Mouse (Mus musculus): ENCODE results near the gene Vhl.
A peak's percentile ranks its signal among the peaks of the same experiment; 100 is the strongest.

The Vhl gene

DNA sequence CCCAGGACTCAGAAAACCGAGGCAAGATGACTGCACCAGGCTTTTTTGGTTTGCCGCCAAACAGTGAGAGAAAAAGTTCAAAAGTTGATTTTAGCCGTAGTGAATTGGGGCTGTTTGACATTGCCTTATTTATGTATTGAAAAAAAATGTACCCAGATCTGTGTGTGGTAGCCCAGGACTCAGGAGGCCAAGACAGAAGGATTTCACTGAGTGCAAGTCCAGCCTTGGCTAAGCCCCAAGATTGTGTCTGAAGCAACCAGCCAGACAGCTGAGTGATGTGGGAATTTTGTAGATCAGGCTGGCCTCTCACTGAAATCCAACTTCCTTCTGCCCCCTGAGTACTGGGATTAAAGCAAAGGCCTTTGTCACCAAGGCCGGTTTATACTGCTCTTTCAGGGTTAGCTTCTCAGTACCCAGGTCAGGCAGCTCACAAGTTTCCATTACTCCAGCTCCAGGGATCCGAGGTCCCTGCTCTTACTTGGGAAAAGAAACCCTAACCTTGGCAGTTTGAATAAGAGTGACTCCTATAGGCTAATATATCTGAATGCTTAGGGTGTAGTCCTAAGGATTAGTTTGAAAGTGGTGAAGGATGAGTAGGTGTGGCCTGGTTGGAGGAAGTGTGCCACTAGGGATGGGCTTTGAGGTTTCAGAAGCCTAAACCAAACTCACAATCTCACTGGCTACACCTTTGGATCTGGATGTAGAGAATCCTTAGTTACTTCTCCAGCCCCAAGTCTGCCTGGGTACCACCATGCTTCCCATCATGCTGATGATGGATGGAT is 1.4 kb downstream of the Vhl start:
- no peak for DNase-seq (ENCODE audit: low spot score)

DNA sequence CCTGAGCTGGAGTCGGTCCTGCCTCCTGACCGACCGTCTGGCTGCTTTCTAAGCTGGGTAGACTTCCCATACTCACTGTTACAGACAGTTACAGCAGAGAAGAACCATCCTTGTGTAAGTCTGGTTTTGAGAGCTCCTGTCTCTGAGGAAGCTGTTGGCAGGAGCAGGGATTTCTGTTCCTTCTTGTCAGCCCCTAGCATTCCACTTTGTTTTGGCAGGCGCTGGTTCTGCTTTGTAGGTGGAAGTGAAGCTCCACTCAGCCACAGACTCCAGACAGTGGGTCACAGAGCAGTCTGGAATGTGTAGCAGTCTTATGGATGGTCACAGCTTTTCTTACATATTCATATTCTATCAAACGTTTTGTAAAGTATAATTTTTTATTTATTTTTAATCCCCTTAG is 6.6 kb downstream of the Vhl start:
- no peak for DNase-seq (ENCODE audit: low spot score)

DNA sequence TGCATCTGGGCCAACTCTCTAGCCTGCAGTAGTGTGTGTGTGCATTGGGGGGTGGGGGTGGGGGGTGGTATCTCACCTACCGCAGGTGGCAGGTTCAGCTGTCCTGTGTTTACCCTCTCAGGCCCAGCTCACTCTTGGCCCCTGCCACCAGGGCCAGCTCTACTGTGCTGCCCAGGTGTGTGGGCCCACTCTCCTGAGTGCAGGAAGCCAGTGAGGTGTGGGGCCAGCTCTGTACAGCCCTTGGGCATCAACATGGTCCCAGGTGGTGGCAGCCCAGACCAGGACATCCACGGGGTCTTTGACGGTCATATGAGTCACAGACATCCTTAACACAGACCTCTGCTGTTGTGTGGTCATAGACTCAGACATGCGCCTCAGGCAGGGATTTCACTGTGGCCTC is 9.1 kb downstream of the Vhl start:
- DNase-seq (ENCODE audit: low spot score) = no peak

DNA sequence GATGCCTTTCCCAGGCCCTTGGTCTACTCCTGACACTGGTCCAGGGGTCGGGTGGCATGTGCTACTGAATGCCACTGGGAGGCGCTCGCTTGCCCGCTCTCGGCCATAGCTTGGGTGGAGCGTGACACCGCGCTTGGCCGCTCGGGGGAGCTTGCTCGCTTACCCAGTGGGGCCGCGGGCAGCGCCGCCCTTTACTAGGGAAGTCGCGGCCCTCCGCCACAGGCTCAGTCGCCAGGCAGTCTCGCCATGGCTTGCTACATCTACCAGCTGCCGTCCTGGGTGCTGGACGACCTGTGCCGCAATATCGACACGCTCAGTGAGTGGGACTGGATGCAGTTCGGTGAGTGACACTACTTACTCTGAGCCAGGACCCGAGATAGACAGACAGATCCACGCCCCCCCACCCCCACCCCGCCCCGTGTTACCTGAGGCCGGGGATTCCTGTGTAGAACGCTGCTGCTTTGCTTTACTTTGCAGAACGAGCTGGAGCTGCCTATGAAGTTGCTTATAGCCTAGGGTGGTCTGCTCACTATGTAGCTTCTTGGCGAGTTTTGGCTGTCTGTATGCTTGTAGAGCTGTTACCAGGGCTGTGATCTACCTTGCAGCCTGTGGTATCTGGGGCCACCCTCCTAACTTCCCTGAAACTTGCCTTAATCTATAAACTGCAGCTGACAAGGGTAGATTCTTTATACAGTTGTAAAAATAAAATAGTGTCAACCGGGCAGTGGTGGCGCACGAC is 14.7 kb downstream of the Vhl start, which contains the start of gene Irak2:
Gene Irak2 (plus strand): TSS at position 166 of the 739 bp plus-strand sequence.
- peak; percentile 97 for DNase-seq (ENCODE audit: low spot score)

DNA sequence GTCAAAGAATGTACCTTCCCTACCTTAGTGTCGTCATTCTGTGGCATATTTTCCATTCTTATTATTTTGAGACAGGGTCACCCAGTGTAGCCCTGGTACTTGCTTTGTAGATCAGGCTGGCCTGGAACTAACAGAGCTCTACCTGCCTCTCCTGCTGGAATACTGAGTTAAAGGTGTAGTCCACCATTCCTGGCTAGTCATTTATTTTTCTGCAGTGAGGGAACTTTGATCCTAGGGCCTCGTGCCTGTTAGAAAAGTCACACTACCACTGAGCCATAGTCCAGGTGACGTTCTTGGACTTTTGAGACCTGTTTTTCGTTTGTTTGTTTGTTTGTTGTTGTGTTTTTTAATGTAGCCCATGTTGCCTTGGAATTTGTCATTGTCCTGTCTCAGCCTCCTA is 15.4 kb downstream of the Vhl start:
- DNase-seq (ENCODE audit: low spot score) = no peak

DNA sequence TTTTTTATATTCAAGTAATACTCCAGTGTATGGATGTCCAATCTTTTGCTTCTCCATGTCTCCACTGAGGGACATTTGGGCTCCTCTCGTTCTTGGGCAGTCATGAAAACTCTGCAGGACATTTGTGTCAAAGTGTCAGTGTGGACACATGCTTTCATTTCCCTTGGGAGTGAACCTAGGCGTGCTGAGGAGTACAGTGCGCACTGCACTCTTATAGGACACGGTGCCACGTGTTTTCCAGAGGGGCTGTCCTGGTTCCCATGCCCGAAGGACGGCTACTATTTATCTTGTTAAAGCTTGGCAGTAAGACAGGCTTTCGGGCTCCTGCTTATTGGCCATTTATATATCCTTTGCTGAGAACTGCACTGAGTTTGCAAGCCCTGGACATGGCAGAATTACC is 18.8 kb downstream of the Vhl start:
- no peak for DNase-seq (ENCODE audit: low spot score)

DNA sequence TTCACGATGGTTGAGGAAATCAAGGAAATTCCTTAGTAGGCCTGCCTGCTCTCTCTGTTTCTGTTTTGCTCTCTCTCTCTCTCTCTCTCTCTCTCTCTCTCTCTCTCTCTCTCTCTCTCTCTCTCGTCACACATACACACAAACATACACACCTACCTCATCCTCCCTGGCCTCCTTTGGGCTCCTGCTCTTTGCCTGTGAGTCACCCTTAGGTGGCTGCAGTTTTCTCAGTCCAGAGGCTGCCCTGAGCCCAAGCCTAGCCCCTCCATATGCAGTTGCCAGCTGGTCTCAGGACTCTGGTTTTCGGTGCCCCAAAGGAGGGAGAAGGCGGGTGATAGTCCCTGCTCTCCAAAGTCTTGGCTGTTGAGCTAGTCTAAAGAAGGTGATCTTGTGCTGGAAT is 19.3 kb downstream of the Vhl start:
- DNase-seq (ENCODE audit: low spot score) = no peak

DNA sequence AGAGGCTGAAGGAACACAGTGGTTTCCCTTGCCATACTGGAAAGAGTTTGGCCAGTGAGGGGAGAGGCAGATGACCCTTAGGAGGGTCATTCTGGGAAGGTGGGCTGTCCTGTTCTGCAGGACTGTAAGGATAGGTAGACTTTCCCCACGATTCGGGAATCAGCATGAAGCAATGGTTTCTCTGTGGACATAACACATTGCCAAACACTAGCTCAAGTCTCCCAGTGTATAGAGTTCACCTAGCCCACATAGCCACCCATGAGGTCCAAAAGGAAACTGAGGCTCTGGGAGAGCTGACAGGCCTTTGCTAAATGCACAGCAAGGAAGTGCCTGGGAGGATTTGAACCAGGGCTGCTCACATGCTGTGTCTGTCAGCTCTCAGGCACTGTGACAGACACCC is 20.2 kb downstream of the Vhl start:
- no peak for DNase-seq (ENCODE audit: low spot score)

DNA sequence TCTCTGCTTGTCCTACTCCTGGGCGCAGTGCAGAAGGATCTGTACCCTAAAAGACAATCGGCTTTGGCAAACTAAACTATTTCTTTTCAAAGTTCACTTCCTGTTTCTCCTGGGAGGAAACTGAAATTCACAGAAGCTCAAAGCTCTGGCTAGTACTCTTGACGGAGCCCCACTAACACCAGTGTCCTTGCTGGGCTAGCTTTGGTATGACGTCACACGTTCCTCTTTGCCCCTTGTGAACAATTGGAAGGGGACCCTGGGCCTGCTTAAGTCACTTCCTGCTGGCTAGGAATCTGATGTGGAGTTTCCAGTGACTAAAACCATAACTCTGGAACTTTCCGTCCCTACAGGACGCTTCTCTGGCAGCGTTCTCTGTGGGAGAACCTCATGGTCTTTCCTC is 21.0 kb downstream of the Vhl start:
- DNase-seq (ENCODE audit: low spot score) = no peak

DNA sequence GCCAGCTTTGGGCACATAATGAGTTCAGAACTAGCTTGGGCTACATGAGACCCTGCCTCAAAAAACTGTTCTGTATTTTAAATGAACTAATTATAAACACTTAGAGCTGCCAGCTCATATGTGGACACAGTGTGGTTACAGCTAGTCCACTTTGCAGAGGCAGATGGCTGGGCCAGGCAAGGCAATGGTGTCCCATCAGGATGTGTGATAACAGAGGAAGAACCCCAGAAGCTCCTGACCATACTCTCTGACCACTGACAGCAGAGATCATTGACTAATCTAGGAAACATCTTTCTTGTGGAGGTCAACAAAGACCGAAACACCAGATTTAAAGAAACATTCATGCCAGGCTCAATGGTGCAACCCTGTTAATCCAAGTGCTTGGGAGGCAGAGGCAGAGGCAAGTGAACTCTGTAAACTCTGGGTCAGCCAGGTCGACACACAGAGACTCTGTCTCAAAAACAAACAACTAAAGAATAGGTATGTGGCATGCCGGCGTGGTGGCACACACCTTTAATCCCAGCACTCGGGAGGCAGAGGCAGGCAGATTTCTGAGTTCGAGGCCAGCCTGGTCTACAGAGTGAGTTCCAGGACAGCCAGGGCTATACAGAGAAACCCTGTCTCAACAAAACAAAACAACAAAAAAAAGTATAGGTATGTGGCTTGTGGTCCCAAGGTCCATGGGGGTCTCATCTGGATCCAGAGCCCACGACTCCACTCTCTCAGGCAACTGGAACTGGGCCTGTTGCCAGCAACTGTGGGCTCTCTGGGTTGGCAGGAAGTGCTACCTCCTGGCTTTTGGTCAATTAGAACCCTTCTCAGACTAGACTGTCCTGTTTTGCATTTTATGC is 25.8 kb downstream of the Vhl start:
- DNase-seq (ENCODE audit: low spot score) = no peak

DNA sequence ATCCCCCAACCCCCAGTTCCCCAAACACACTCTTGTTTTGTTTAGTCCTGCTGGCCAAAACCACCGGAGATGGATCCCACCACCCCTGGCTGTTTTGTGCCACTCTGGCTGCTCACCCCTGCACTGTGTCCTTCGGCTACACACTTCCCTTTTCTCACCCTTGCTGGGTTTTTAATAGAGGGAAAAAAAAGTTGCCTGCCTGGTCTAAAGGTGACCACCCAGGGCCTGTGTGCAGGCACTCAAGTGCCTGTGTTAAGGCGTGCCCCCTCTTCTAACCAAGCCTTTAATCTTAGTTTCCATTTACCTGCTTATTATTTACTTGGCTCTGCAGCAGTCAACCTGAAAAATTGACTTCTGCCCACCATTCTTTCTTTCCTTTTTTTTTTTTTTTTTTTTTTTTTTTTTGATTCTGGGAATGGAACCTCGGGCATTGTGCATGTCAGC is 26.5 kb downstream of the Vhl start:
- DNase-seq (ENCODE audit: low spot score) = no peak

DNA sequence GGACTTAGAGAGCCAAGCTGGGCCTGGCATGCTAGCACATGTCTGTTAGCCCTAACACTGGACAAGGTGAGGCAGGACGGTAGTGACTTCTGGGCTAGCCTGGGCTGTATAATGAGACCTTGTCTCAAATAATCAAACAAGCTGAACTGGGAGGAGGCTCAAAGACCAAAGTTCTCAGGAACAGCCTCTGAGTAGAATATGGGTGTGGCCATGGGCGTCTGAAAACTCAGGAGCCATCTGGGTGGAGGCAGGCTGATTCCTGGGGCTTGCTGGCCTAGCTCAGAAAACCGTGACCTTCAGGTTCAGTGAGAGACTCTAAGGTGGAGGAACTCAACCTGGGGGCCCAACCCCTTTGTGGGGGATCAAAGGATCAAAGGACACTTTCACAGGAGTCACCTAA is 27.9 kb downstream of the Vhl start:
- no peak for DNase-seq (ENCODE audit: low spot score)

DNA sequence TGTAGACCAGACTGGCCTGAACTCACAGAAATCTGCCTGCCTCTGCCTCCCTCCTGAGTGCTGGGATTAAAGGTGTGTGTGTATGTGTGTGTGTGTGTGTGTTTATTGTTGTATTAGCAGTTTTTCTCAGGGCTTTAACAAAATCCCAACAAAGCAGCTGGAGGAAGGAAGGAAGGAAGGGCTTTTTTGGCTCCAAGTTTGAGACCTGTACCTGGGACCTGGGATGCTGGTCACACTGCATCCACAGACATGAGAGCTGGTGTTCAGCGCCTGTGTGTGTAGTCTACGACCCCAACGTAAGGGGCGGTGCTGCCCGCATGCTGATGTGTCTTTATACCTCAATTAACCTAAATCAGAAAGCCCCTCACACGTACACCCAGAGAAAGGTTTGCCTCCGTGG is 29.8 kb downstream of the Vhl start:
- DNase-seq (ENCODE audit: low spot score) = no peak

DNA sequence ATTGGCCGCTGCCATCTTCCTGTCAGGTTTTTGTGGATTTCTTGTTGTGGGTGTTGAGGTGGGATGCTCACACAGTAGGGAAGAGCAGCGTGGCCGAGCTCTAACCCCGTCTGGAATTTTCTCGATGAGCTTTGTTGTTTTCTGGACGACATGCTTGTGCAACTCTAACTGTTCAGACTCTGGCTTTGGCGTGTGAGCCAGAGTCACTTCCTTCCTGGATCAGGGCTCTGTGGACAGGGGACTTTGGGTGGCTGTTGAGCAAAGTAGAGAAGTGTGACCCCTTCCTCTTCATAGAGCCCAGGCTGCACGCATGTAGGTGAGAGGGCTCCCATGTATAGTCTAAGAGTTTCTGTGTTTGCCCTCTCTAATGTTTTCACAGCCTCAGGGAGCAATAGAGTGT is 30.3 kb downstream of the Vhl start:
- DNase-seq (ENCODE audit: low spot score) = no peak

DNA sequence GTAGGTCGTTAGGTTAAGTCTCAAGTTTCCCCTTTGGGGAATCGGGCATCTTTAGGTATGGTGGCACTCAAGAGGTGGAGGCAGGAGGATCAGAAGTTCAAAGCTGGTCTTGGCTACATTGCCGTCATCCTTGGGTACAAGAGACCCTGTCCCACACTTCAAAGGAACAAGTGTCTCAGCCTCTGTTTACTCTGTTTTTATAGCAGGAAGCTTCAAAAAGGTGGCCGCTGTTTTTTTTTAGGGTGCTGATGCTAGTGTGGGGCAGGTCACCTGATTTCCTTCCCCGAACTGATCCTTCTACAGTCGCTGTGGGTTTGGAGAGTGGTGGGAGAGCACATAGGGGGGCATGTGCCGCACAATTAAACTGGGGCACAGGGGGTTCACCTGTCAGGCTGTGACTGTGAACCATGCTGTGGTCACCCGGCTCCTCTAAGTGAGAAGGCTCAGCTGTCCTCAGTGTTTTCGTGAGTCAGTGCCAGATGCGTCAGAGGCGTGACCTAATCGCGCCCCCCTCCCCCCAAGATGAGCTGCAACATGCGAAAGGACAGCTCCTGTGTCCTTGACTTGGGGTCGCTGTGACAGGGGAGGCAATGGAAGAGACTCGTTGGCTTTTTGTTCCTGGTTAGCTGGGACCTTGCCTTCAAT is 31.1 kb downstream of the Vhl start:
- DNase-seq (ENCODE audit: low spot score) = no peak

DNA sequence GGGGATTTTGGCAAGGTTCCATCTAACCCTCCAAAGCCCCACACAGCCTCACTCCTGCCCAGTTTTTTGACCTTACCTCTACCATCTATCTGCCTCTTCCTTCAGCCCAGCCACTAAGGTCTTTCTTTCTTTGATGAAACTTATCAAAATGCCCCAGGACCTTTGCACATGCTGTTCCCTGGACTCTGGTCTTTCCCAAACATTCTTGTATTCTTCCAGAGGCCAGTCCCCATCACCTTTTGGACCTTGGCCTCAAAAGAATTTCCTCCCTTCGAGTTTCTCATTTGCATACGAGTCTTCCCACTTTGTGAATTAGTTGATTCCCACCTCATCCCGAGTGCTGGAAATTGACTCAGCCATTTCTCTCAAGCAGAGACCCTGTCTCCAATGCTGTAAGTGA is 31.7 kb downstream of the Vhl start:
- no peak for DNase-seq (ENCODE audit: low spot score)

DNA sequence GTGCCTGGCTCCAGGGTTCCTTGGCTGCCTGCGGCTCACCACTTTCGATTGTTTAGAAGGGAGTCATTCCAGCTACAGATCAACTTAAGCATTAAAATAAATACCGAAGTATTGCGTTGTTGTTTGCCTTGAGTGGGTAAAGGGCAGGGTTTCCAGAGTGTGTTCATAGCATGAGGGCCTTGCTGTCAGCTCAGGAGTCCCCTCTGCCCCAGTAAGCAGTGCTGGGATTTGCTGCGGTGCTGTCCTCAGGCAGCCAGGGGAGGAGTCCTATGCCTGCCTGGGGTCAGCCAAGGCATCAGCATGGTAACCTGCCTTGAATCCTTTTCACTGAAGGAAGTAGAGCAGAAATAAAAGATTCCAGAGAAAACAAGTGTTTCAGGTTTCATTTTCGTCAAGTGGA is 33.1 kb downstream of the Vhl start:
- DNase-seq (ENCODE audit: low spot score) = no peak

DNA sequence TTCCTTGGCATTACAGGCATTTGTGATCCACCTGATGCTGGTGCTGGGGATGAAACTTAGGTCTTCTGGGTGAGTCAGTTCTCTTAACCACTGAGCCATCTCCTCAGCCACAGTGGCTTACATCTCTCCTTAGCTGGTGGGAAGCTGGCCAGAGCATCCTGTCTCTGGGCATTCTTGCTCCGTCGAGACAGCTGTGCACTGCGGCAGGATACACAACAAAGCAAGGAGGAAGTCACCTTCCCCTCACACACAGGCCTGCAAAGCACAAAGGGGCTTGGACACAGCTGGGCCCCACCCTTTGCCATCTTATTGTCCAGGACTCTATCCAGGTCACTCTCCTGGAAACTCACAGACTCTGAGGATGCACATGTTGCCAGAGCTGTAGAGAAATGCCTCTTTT is 34.5 kb downstream of the Vhl start:
- DNase-seq (ENCODE audit: low spot score) = no peak

DNA sequence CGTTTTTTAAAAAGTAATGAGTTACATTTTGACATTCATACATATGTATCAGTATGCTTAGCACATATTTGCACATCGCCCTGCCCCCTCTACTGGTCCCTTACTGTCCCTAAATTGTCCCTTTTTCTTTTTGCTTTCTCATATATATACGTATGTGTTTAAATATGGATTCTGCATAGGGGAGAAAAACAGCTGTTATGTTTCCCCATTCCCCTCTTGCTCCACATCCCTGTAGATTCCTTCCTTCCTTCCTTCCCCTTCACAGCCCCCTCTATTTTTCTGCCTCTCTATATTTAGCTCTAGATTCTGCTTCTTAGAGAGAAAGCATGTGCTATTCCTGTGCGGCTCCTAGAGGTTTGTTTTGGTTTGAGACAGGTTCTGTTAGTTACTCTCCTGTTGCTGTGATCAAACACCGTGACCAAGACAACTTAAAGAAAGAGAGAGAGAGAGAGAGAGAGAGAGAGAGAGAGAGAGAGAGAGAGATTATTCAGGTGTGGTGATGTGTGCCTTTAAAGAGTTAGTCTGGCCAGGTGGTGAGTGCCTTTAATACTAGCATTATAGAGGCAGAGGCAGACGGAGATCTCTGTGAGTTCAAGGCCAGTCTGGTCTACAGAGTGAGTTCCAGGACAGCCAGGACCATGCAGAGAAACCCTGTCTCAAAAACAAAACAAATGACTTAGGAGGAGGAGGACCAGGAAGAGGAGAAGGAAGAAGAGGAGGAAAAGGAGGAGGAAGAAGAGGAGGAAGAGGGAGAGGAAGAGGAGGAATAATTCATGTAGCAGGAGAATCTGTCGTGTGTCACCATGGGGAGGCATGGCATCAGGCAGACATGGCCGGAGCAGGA is 36.1 kb downstream of the Vhl start:
- DNase-seq (ENCODE audit: low spot score) = no peak

DNA sequence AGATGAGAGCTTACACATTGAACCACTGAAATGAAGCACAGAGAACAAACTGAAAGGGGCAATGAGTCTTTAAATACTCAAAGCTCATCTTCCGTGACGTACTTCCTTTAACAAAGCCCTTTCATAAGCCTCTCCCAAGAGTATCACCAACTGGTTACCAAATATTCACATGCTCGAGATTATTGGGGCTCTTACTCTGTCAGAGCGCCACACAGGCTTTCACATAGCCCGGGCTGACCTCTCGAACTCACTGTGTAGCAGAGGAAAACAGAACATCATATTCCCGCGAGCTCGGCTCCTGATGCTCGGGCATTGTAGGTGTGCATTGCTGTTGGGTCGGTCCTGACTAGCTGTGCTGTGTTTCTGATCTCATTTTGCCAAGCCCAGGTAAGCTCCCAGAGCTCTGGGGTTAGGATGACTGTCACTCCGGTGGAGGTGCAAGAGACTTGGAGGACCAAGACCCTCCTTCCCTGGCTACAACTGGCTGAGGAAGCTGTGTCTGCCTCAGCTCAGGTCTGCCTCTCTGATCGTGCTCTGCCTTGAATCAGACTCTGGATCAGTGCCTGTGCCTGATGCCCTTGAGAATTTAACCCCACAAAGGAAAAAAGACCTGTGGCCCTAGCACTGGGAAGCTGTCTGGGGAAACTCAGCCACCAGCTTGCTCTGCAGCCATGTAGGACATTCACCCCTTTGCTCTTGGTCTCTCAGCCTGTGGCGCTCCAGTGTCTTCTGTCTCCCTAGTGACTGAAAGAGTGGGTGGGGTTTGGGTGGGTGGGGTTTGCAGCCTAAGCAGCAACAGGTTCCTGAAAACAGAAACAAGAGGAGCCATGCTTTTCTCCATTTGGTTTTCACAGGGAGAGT is 37.0 kb downstream of the Vhl start:
- no peak for DNase-seq (ENCODE audit: low spot score)

Data from testis, postnatal 10 days (tissue).